Mouse (Mus musculus) left cerebral cortex, postnatal 36 days (tissue): Measurements from ENCODE around the gene Ahnak. TPM values are rescaled to one million over a fixed set of nuclear protein-coding genes. Genes with fewer than 3 reads are reported as not detected.

Source experiments
- DNase-seq, 2 experiments: peaks; one replicate each; pipeline ENCODE4 v3.0.0; 2021 to 2022; ENCODE audit warnings: low spot score in 2 of 2, mixed read lengths in 1 of 2
- intact Hi-C: fragments of 180-260 bp; cut with DNase I; formaldehyde crosslinking; loops from one replicate; pipeline ENCODE4 v1.15.1; 2025
- total RNA-seq, 2 experiments: library from RNA; stranded (reverse); gene quantifications; 2 replicates each; pipeline ENCODE4 v1.2.3; 2021

Ahnak gene
- 10 to 100 TPM; 16.6 to 32.1 TPM for total RNA-seq

DNA sequence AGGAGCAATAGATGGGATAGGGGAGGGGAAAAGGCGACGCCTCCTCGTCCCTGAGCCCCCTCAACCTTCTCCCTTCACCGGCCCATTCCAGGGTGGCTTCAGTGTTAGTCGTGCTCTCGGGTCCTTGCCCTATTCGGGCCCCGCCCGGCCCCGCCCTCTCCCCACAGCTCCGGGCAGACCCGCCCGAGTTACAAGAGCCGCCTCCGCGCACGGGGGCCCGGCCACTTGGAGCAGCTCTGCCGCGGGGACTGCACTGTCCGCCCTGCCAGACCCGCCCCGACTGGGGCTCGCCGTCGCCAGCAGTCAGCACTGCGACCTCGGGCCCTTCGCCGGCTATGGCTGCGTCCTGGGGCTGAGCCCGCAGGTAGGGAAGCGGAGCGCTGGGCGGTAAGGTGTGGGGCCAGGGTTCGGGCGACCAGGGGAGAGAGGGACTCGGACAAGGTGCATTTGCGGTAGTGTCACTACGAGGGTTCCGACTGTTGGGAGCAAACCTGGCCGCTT lies at the start of gene Ahnak:
TSS of gene Ahnak (plus strand) at position 219 of the 501 bp plus-strand sequence.
- DNase-seq, result no peak
- intact Hi-C loops, result no loop called here

GRCm38 (mm10) chr19:8940526-8941133 lies 48.5 kb upstream of the Ahnak start:
- no peak for DNase-seq
- intact Hi-C loops, result loop anchor here (5.0 kb wide), 1 partner anchor 53 kb away; the partner anchor contains the start of genes 1810009A15Rik and Gm49416

GRCm38 (mm10) chr19:8941136-8941514 lies 48.0 kb upstream of the Ahnak start:
- intact Hi-C loops, result loop anchor here (5.0 kb wide), 1 partner anchor 54 kb away; the partner anchor contains the start of genes 1810009A15Rik and Gm49416
- DNase-seq, result no peak

GRCm38 (mm10) chr19:8941515-8942217 lies 47.4 kb upstream of the Ahnak start, which contains the start of gene Mta2:
Gene Mta2 (plus strand): TSS chr19:8941875.
- intact Hi-C loops, result loop anchor here (5.0 kb wide), 1 partner anchor 54 kb away; the partner anchor contains the start of genes 1810009A15Rik and Gm49416
- DNase-seq, result peak; percentile 92 to 94

GRCm38 (mm10) chr19:8942276-8942964 lies 46.7 kb upstream of the Ahnak start:
- DNase-seq, result peak in 1 of 2 experiments; percentile 71
- intact Hi-C loops, result loop anchor here (5.0 kb wide), 1 partner anchor 55 kb away; the partner anchor contains the start of genes 1810009A15Rik and Gm49416

DNA sequence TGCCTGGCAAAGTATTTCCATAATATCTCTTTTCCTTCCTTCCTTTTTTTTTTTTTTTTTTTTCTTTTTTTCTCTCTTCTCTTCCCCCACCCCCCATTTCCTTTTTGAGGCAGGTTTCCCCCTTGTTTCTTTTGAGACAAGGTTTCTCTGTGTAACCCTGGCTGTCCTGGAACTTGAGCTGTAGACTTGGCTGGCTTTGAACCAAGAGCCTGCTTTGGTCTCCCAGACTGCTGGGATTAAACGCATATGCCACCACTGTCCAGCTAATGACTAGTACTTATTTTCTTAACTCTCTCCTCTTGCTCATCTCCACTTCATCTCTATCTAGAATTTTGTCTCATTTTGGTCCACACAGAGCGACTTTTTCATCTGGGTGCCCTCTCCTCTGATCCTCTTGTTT lies 46.0 kb upstream of the Ahnak start:
- intact Hi-C loops, result loop anchor here (5.0 kb wide), 1 partner anchor 56 kb away; the partner anchor contains the start of genes 1810009A15Rik and Gm49416
- no peak for DNase-seq

DNA sequence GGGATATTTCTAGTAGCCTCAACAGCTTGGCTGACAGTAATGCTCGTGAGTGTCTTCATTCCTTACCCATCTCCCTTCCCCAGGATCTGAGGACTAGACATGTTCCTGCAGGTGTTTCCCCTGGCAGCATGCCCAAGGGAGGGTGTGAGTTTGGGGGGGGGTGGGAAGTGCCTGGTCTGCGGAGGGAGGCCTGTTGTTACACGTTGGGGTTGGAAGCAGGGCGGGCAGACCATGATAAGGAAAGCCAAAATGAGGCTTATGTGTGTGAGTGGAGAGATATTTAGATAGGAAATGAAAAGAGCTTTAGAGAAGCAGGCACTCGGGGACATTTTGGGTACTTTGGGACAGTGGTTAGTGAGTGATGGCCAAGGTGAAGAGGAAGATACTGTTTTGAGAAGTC lies 45.0 kb upstream of the Ahnak start:
- DNase-seq, result no peak
- intact Hi-C loops, result loop anchor here (5.0 kb wide), 1 partner anchor 57 kb away; the partner anchor contains the start of genes 1810009A15Rik and Gm49416

DNA sequence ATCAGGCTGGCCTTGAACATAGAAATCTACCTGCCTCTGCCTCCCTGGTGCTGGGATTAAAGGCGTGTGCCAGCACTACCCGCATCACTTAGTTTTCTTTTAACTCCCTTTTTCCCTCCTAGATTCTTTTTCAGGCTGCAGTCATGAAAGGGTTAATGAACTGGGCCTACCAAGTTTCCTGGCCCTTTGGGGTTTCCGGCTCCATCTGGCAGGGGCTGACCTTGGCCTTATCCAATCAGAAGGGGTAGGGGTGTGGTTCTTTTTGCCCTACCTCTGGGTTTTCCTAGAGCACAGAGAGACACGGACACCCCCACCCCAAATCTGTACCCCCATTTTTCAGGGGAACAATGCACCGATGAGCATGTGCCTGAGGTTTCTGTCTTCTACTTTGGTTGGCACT lies 44.3 kb upstream of the Ahnak start:
- intact Hi-C loops, result loop anchor here (5.0 kb wide), 1 partner anchor 57 kb away; the partner anchor contains the start of genes 1810009A15Rik and Gm49416
- DNase-seq, result no peak

- DNase-seq, result no peak
- intact Hi-C loops, result no loop called here
Measured at GRCm38 (mm10) chr19:8945251-8945650, 43.8 kb upstream of the Ahnak start.

- intact Hi-C loops, result no loop called here
Measured at GRCm38 (mm10) chr19:8946929-8947328, 42.2 kb upstream of the Ahnak start.

GRCm38 (mm10) chr19:8950190-8950589 lies 38.9 kb upstream of the Ahnak start:
- DNase-seq, result no peak
- intact Hi-C loops, result loop anchor here (5.0 kb wide), 1 partner anchor 113 kb away; the partner anchor contains the start of genes Bscl2 and Gng3

More at GRCm38 (mm10) chr19:8946929-8947328, 42.2 kb upstream of the Ahnak start:
- DNase-seq, result no peak

- intact Hi-C loops, result loop anchor here (2.0 to 5.0 kb wide), 2 partner anchors 15 to 115 kb away; partner anchors contain the start of genes Bscl2, Eef1g and Gng3
- no peak for DNase-seq
Measured at GRCm38 (mm10) chr19:8952241-8952640, 36.8 kb upstream of the Ahnak start.

DNA sequence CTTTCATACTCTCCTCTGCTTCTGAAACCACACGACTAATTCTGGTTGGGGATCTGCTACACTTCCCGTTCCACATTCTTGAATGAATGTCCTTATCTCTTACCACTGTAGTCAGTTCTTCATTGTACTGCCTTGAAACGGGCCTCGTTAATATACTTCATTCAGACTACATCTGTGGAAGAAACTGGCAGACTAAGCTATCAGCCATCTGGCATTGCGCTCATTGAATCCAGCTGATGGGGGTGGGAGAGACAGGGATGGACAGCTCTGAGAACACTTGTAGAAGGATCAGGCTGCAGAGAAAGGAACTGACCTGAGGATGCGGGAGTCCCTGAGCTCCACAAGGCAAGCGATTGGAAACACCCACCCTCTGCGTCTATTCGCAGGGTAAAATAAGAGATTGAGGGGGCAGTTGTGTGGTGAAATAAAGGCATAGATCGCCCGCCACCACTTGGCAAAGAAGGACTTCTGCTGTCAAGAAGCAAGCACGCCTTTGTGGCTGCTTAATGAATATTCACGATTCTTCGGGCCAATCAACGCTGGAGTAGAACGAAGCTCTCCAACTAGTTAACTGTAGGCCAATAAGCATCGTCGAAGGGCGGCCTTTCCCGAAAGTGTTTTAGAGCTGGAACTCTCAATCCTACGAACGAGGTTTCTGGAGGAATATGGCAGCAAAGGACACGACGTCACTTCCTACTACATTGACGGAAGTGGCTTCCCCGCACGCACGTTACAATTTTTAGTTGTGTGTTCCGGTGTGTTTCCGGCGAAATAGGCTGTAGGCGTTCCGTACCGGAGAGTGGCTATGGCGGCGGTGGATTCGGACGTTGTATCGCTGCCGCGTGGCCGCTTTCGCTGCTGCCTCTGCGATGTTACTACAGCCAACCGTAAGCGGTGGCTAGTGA lies 35.7 kb upstream of the Ahnak start, which contains the start of gene Tut1:
TSS of gene Tut1 (plus strand) at position 713 of the 905 bp plus-strand sequence.
- peak; percentile 93 to 95 for DNase-seq
- intact Hi-C loops, result loop anchor here (2.0 to 5.0 kb wide), 2 partner anchors 13 to 116 kb away; partner anchors contain the start of genes Bscl2, Eef1g and Gng3

GRCm38 (mm10) chr19:8954171-8954570 lies 34.9 kb upstream of the Ahnak start:
- intact Hi-C loops, result loop anchor here (5.0 kb wide), 1 partner anchor 117 kb away; the partner anchor contains the start of genes Bscl2 and Gng3
- DNase-seq, result no peak

DNA sequence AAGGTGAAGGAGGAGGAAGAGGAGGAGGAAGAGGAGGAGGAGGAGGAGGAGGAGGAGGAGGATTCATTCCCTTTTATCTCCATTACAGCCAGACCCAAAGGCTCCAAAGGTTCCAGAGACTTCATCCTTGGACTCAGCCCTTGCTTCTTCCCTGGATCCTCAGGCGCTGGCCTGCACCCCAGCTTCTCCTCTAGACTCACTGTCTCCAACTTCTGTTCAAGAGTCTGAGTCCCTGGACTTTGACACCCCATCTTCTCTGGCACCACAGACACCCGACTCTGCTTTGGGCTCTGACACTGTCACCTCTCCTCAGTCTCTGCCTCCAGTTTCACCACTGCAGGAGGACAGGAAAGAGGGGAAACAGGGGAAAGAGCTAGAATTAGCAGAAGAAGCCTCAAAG lies 26.8 kb upstream of the Ahnak start:
- intact Hi-C loops, result no loop called here
- no peak for DNase-seq

DNA sequence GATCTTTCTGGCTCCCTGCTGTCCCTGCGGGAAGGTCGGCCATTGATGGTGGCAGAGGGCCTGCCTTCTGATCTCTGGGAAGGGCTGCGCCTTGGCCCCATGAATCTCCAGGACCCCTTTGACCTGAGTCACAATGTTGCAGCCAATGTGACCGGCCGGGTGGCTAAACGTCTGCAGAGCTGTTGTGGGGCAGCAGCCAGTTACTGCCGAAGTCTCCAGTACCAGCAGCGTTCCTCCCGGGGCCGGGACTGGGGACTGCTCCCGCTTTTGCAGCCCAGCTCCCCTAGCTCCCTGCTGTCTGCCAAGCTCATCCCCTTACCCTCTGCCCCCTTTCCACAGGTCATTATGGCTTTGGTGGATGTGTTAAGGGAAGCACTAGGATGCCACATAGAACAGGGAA lies 24.0 kb upstream of the Ahnak start:
- no peak for DNase-seq
- intact Hi-C loops, result no loop called here

DNA sequence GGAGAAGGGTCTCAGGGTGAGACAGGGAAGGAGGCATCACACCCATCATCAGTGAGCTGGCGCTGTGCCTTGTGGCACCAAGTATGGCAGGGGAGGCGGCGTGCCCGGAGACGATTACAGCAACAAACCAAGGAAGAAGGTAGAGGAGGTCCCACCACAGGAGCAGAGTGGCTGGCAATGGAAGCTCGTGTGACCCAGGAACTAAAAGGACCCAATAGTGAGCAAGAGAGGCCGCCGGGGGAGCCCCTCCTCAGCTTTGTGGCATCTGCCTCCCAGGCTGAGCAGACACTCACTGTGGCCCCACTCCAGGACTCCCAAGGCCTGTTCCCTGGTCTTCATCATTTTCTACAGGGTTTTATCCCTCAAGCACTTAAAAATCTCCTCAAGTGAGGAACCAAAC lies 23.3 kb upstream of the Ahnak start:
- DNase-seq, result no peak
- intact Hi-C loops, result loop anchor here (2.0 kb wide), 1 partner anchor 13 kb away; the partner anchor contains the start of gene Tut1

GRCm38 (mm10) chr19:8966198-8966589 lies 22.9 kb upstream of the Ahnak start:
- DNase-seq, result no peak
- intact Hi-C loops, result loop anchor here (2.0 kb wide), 1 partner anchor 13 kb away; the partner anchor contains the start of gene Tut1
